Mouse (Mus musculus) heart, embryonic 16.5 days (tissue): ENCODE results near the gene AC124502.3. TPM values are rescaled to one million over a fixed set of nuclear protein-coding genes. Genes with fewer than 3 reads are reported as not detected.
A peak's percentile ranks its signal among the peaks of the same experiment; 100 is the strongest.

Source experiments
- ATAC-seq: fragments of 200-750 bp; cut with Nextera tagmentation; replicated peaks from 2 replicates; pipeline ENCODE4 v1.8.0; 2017; ENCODE audit warnings: moderate number of reproducible peaks; ENCODE audit not compliant: insufficient read depth, low FRiP score; ENCODE audit errors: extremely low read depth
- H3K27ac ChIP-seq: fragments of 300-500 bp; sonication (generic); 2 replicates; pipeline ENCODE4 v1.5.1; 2014; ENCODE audit warnings: mild to moderate bottlenecking, low read length, control low read depth, moderate library complexity
- H3K27me3 ChIP-seq: fragments of 300-500 bp; sonication (generic); 2 replicates; pipeline ENCODE4 v1.6.1; 2014; ENCODE audit warnings: low read length, mixed read lengths; ENCODE audit not compliant: control insufficient read depth, insufficient read depth
- H3K36me3 ChIP-seq: fragments of 300-500 bp; sonication (generic); 2 replicates; pipeline ENCODE4 v1.6.1; 2014; ENCODE audit not compliant: control insufficient read depth, insufficient read depth
- H3K4me1 ChIP-seq: fragments of 300-500 bp; sonication (generic); 2 replicates; pipeline ENCODE4 v1.6.1; 2014; ENCODE audit warnings: low read length, mixed read lengths; ENCODE audit not compliant: control insufficient read depth, insufficient read depth
- H3K4me2 ChIP-seq: fragments of 300-500 bp; sonication (generic); 2 replicates; pipeline ENCODE4 v1.6.1; 2014; ENCODE audit warnings: low read depth, mild to moderate bottlenecking, control low read depth, low read length
- H3K4me3 ChIP-seq: fragments of 300-500 bp; sonication (generic); 2 replicates; pipeline ENCODE4 v1.5.1; 2014; ENCODE audit warnings: mild to moderate bottlenecking, control low read depth, low read length
- H3K9ac ChIP-seq: fragments of 300-500 bp; sonication (generic); 2 replicates; pipeline ENCODE4 v1.6.1; 2014; ENCODE audit warnings: low read length, control low read depth
- H3K9me3 ChIP-seq: fragments of 300-500 bp; sonication (generic); replicated peaks from 2 replicates; pipeline ENCODE4 v1.6.1; 2016; ENCODE audit warnings: low read length; ENCODE audit not compliant: control insufficient read depth
- WGBS: fragments of 180-500 bp; shearing (Covaris S2); extraction: QIAGEN DNeasy Blood & Tissue Kit; methylation state at CpG from one replicate; pipeline ENCODE4 v1.1.7; 2014; 5-methylcytosine and 5-hydroxymethylcytosine counted together
- polyA plus RNA-seq: library from polyadenylated mRNA; unstranded; fragments of >200 nt; fragmentation: Nextera tagmentation; extraction: Ambion mirVana; gene quantifications from 2 replicates; pipeline ENCODE4 v1.2.1, GENCODE M21; 2015

AC124502.3 gene
- polyA plus RNA-seq, 1 experiment from 2014 or later, result 2.7 TPM

GRCm38 (mm10) chr19:5018191-5018590 lies 20.5 kb upstream of the AC124502.3 start:
- no peak for ATAC-seq
- Histone ChIP-seq H3K27me3 (no peaks in the 10 kb centered on the region), H3K9ac (no peak overlapping the region), H3K36me3 (no peaks in the 10 kb centered on the region), H3K4me2 (no peak overlapping the region), H3K4me3 (no peak overlapping the region), H3K4me1 (peaks cover 22% of the 10 kb centered on the region), H3K9me3 (no peaks in the 10 kb centered on the region), H3K27ac (no peak overlapping the region)
- 70% methylated on average over 3 of the region's 3 CpGs for WGBS

GRCm38 (mm10) chr19:5021416-5021815 lies 17.3 kb upstream of the AC124502.3 start:
- ATAC-seq, result no peak
- Histone ChIP-seq H3K4me1 (peaks cover 14% of the 10 kb centered on the region), H3K9ac (no peak overlapping the region), H3K9me3 (no peaks in the 10 kb centered on the region), H3K27me3 (no peaks in the 10 kb centered on the region), H3K27ac (no peak overlapping the region), H3K4me2 (no peak overlapping the region), H3K4me3 (no peak overlapping the region), H3K36me3 (no peaks in the 10 kb centered on the region)
- 67% methylated on average over 2 of the region's 2 CpGs for WGBS

- peak; percentile 97 for ATAC-seq
- H3K9ac ChIP-seq, result peak within 1 kb of the TSS; percentile 90
- peak within 1 kb of the TSS; percentile 96 for H3K27ac ChIP-seq
- peaks cover 6% of the 10 kb centered on the region for H3K4me1 ChIP-seq
- H3K9me3 ChIP-seq, result no peaks in the 10 kb centered on the region
- peak within 1 kb of the TSS; percentile 91 for H3K4me2 ChIP-seq
- whole genome bisulfite sequencing, result under 1% methylated on average over 62 of the region's 62 CpGs
- H3K4me3 ChIP-seq, result peak within 1 kb of the TSS; percentile 84
- no peaks in the 10 kb centered on the region for H3K27me3 ChIP-seq
- H3K36me3 ChIP-seq, result peaks cover 18% of the 10 kb centered on the region
Observed at GRCm38 (mm10) chr19:5023621-5024479, 14.8 kb upstream of the AC124502.3 start, which contains the start of gene Slc29a2. TSS of gene Slc29a2 (plus strand) at chr19:5023860.

- no peak overlapping the region for H3K9ac ChIP-seq
- no peak overlapping the region for H3K4me2 ChIP-seq
- 81% methylated on average over 8 of the region's 8 CpGs for WGBS
- H3K9me3 ChIP-seq, result no peaks in the 10 kb centered on the region
- peaks cover 31% of the 10 kb centered on the region for H3K36me3 ChIP-seq
- H3K4me1 ChIP-seq, result peaks cover 6% of the 10 kb centered on the region
- ATAC-seq, result no peak
- no peak overlapping the region for H3K4me3 ChIP-seq
- no peak overlapping the region for H3K27ac ChIP-seq
- H3K27me3 ChIP-seq, result no peaks in the 10 kb centered on the region
Observed at GRCm38 (mm10) chr19:5026111-5026510, 12.6 kb upstream of the AC124502.3 start.

- no peak overlapping the region for H3K4me2 ChIP-seq
- no peak overlapping the region for H3K4me3 ChIP-seq
- no peaks in the 10 kb centered on the region for H3K9me3 ChIP-seq
- no peaks in the 10 kb centered on the region for H3K27me3 ChIP-seq
- H3K36me3 ChIP-seq, result peaks cover 29% of the 10 kb centered on the region
- no peak for ATAC-seq
- H3K27ac ChIP-seq, result no peak overlapping the region
- H3K9ac ChIP-seq, result no peak overlapping the region
- H3K4me1 ChIP-seq, result no peaks in the 10 kb centered on the region; the same call in 1 of the 2 replicates
- 79% methylated on average over 3 of the region's 3 CpGs for WGBS
Observed at GRCm38 (mm10) chr19:5032686-5033085, 6.0 kb upstream of the AC124502.3 start.

GRCm38 (mm10) chr19:5036577-5036976 lies 2.1 kb upstream of the AC124502.3 start:
- no peak for ATAC-seq
- Histone ChIP-seq H3K9ac (no peak overlapping the region), H3K27me3 (no peaks in the 10 kb centered on the region), H3K4me2 (no peak overlapping the region), H3K36me3 (peaks cover 2% of the 10 kb centered on the region; the same call in 1 of the 2 replicates), H3K4me3 (no peak overlapping the region), H3K9me3 (no peaks in the 10 kb centered on the region), H3K4me1 (peaks cover 17% of the 10 kb centered on the region), H3K27ac (no peak overlapping the region)
- 75% methylated on average over 4 of the region's 4 CpGs for WGBS

GRCm38 (mm10) chr19:5037678-5038571 lies 766 bp upstream of the AC124502.3 start:
- H3K9ac ChIP-seq, result peak overlapping the region; percentile 88
- H3K27me3 ChIP-seq, result no peaks in the 10 kb centered on the region
- H3K9me3 ChIP-seq, result no peaks in the 10 kb centered on the region
- peaks cover 22% of the 10 kb centered on the region for H3K4me1 ChIP-seq
- H3K4me3 ChIP-seq, result peak overlapping the region; percentile 76
- no peaks in the 10 kb centered on the region for H3K36me3 ChIP-seq
- H3K4me2 ChIP-seq, result peak overlapping the region; percentile 81
- 4% methylated on average over 32 of the region's 32 CpGs for WGBS
- peak; percentile 39; the same call in 1 of the 2 replicates for ATAC-seq
- H3K27ac ChIP-seq, result peak overlapping the region; percentile 51

GRCm38 (mm10) chr19:5039301-5040114 lies 817 bp downstream of the AC124502.3 start:
- Histone ChIP-seq H3K9me3 (no peaks in the 10 kb centered on the region), H3K27me3 (no peaks in the 10 kb centered on the region), H3K4me1 (peaks cover 22% of the 10 kb centered on the region), H3K4me2 (peak overlapping the region; percentile 81), H3K9ac (peak overlapping the region; percentile 88), H3K4me3 (peak overlapping the region; percentile 76), H3K36me3 (peaks cover 2% of the 10 kb centered on the region; the same call in 1 of the 2 replicates), H3K27ac (no peak overlapping the region; the same call in 1 of the 2 replicates)
- 14% methylated on average over 41 of the region's 41 CpGs for WGBS
- no peak for ATAC-seq
